11 mouse cellular contexts compared by ENCODE assay signal in the genomic region with DNA sequence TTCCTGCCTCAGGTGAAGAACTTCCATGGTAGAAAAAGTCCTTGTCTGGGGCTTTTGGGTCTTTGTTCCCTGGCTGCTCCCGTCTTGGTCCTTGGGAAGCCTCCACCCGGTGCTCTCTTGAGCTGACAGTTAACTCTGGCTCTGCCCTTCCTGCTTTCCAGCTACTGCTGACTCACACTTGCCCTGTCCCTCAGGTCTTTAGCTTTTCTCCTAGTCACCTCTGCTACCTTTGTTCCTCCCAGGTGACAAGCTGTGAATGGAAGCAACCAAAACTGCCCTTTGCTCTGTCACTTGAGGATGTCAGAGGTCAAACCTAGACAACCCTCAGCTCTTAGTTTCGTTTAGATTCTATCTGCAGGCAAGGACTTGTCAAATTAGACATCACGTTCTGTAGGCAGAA. TPM values are rescaled to one million over a fixed set of nuclear protein-coding genes. Genes with fewer than 3 reads are reported as not detected.
DNase-seq lines count a peak whose midpoint lies in the region; ATAC-seq and TF ChIP-seq lines count a peak whose summit lies in the region.
"Had no signal": no experiment of that assay in that cellular context is flagged by ENCODE, and none has a peak within 500 bp of the region (broad histone marks: within the 10 kb centered on the region; RNA-seq: fewer than 3 reads in every experiment).

No protein-coding gene starts in this region.

- H3K9ac ChIP-seq in kidney, embryonic 15.5 days = no peak overlapping the region
- H3K9ac ChIP-seq in intestine, postnatal 0 days (ENCODE audit: low read depth, low read length) = peak overlapping the region; percentile 50; the same call in 1 of the 2 replicates

- H3K27me3 ChIP-seq in kidney, embryonic 15.5 days = no peaks in the 10 kb centered on the region
- H3K27me3 ChIP-seq in embryonic facial prominence, embryonic 10.5 days (replicated peaks; ENCODE audit: low read depth, poor library complexity, severe bottlenecking) = 0 out of 2 replicates have a peak, but pooled peaks cover 4% of the 10 kb centered on the region
- H3K27me3 ChIP-seq in intestine, postnatal 0 days (replicated peaks; ENCODE audit: control insufficient read depth, insufficient read depth, low read length) = no peaks in the 10 kb centered on the region
- H3K27me3 ChIP-seq: neural tube, embryonic 12.5 days; Patski had no signal

- H3K4me3 ChIP-seq in kidney, embryonic 15.5 days (replicated peaks) = no peak overlapping the region
- peak overlapping the region; percentile 48 for H3K4me3 ChIP-seq in embryonic facial prominence, embryonic 10.5 days
- H3K4me3 ChIP-seq in intestine, postnatal 0 days (ENCODE audit: low read depth, low read length) = peak overlapping the region; percentile 20; the same call in 1 of the 2 replicates

- H3K36me3 ChIP-seq in kidney, embryonic 15.5 days = no peaks in the 10 kb centered on the region
- H3K36me3 ChIP-seq in embryonic facial prominence, embryonic 10.5 days (replicated peaks) = no peaks in the 10 kb centered on the region
- H3K36me3 ChIP-seq in intestine, postnatal 0 days (ENCODE audit: control insufficient read depth, insufficient read depth) = no peaks in the 10 kb centered on the region
- H3K36me3 ChIP-seq: hindbrain, embryonic 13.5 days; neural tube, embryonic 12.5 days had no signal

- H3K4me2 ChIP-seq in kidney, embryonic 15.5 days = peak overlapping the region; percentile 53; the same call in 1 of the 2 replicates
- peak overlapping the region; percentile 49 for H3K4me2 ChIP-seq in intestine, postnatal 0 days (replicated peaks; ENCODE audit: low read depth)

- no peaks in the 10 kb centered on the region for H3K9me3 ChIP-seq in kidney, embryonic 15.5 days (replicated peaks)
- H3K9me3 ChIP-seq in embryonic facial prominence, embryonic 10.5 days = no peaks in the 10 kb centered on the region
- H3K9me3 ChIP-seq in intestine, postnatal 0 days (ENCODE audit: control insufficient read depth) = no peaks in the 10 kb centered on the region
- H3K9me3 ChIP-seq: hindbrain, embryonic 13.5 days; neural tube, embryonic 12.5 days had no signal

- 52% methylated on average over 4 of the region's 4 CpGs for WGBS in kidney, embryonic 15.5 days
- 27% methylated on average over 4 of the region's 4 CpGs for WGBS in embryonic facial prominence, embryonic 10.5 days
- 15% methylated on average over 4 of the region's 4 CpGs for WGBS in intestine, postnatal 0 days

- H3K4me1 ChIP-seq in kidney, embryonic 15.5 days = peaks cover 27% of the 10 kb centered on the region
- peaks cover 29% of the 10 kb centered on the region for H3K4me1 ChIP-seq in embryonic facial prominence, embryonic 10.5 days
- H3K4me1 ChIP-seq in intestine, postnatal 0 days (replicated peaks; ENCODE audit: control insufficient read depth, insufficient read depth, low read length) = peaks cover 4% of the 10 kb centered on the region; the same call in 1 of the 2 replicates

- no peak for DNase-seq in kidney, adult 11 months
- peak; percentile 10 for DNase-seq in embryonic facial prominence, embryonic 10.5 days (ENCODE audit: low spot score)
- DNase-seq in naive thymus-derived CD4-positive, alpha-beta T cell, adult 2 months (ENCODE audit: low read depth) = peak; percentile 47
- no peak for DNase-seq in ovary, postnatal 36 days (ENCODE audit: low spot score)
- no peak for DNase-seq in retina, postnatal 1 day

- ATAC-seq in kidney, embryonic 15.5 days (replicated peaks; ENCODE audit: low FRiP score) = no peak
- peak; percentile 61 for ATAC-seq in intestine, postnatal 0 days
- ATAC-seq: Patski had no signal

- TF ChIP-seq CTCF in intestine, postnatal 0 days (IDR thresholded peaks at IDR 0.05; ENCODE audit: low read depth) = no peak

- peak overlapping the region; percentile 64; the same call in 1 of the 2 replicates for H3K27ac ChIP-seq in kidney, embryonic 15.5 days
- H3K27ac ChIP-seq in embryonic facial prominence, embryonic 10.5 days (replicated peaks) = no peak overlapping the region
- H3K27ac ChIP-seq in intestine, postnatal 0 days (ENCODE audit: low read depth, low read length) = peak overlapping the region; percentile 91
- H3K27ac ChIP-seq: hindbrain, embryonic 13.5 days; neural tube, embryonic 12.5 days had no signal

RNA-seq across cellular contexts. Expression of a gene that starts 18.3 kb away (rescaled TPM):
- polyA plus RNA-seq in kidney, embryonic 15.5 days (2015; fragmentation: Nextera tagmentation; extraction: Ambion mirVana) = 84.6 and 91.9 TPM in 2 replicates
- polyA plus RNA-seq in embryonic facial prominence, embryonic 10.5 days (2016; fragmentation: Nextera tagmentation; extraction: Ambion mirVana) = 68.6 and 69.4 TPM in 2 replicates
- polyA plus RNA-seq in intestine, postnatal 0 days (2015; fragmentation: Nextera tagmentation; extraction: Ambion mirVana) = 139 and 143 TPM in 2 replicates

RNA-seq across cellular contexts. Expression of a gene that starts 20.6 kb away (rescaled TPM):
- 2.4 and 2.6 TPM in 2 replicates for polyA plus RNA-seq in kidney, embryonic 15.5 days (2015; fragmentation: Nextera tagmentation; extraction: Ambion mirVana)
- polyA plus RNA-seq in embryonic facial prominence, embryonic 10.5 days (2016; fragmentation: Nextera tagmentation; extraction: Ambion mirVana) = 0.33 and 0.62 TPM in 2 replicates
- 1.0 and 1.6 TPM in 2 replicates for polyA plus RNA-seq in intestine, postnatal 0 days (2015; fragmentation: Nextera tagmentation; extraction: Ambion mirVana)
- polyA plus RNA-seq: Patski had no signal

RNA-seq across cellular contexts. Expression of a gene that starts 25.5 kb away (rescaled TPM):
- 166 and 172 TPM in 2 replicates for polyA plus RNA-seq in kidney, embryonic 15.5 days (2015; fragmentation: Nextera tagmentation; extraction: Ambion mirVana)
- 206 and 216 TPM in 2 replicates for polyA plus RNA-seq in embryonic facial prominence, embryonic 10.5 days (2016; fragmentation: Nextera tagmentation; extraction: Ambion mirVana)
- polyA plus RNA-seq in intestine, postnatal 0 days (2015; fragmentation: Nextera tagmentation; extraction: Ambion mirVana) = 204 and 208 TPM in 2 replicates

RNA-seq across cellular contexts. Expression of a gene that starts 39.6 kb away (rescaled TPM):
- polyA plus RNA-seq in kidney, embryonic 15.5 days (2015; fragmentation: Nextera tagmentation; extraction: Ambion mirVana) = 199 and 212 TPM in 2 replicates
- 201 and 221 TPM in 2 replicates for polyA plus RNA-seq in embryonic facial prominence, embryonic 10.5 days (2016; fragmentation: Nextera tagmentation; extraction: Ambion mirVana)
- polyA plus RNA-seq in intestine, postnatal 0 days (2015; fragmentation: Nextera tagmentation; extraction: Ambion mirVana) = 68.7 and 73.4 TPM in 2 replicates

RNA-seq across cellular contexts. Expression of a gene that starts 41.0 kb away (rescaled TPM):
- polyA plus RNA-seq in kidney, embryonic 15.5 days (2015; fragmentation: Nextera tagmentation; extraction: Ambion mirVana) = 0.49 and 1.4 TPM in 2 replicates
- not detected in 2 replicates for polyA plus RNA-seq in embryonic facial prominence, embryonic 10.5 days (2016; fragmentation: Nextera tagmentation; extraction: Ambion mirVana)
- 1.4 and 1.6 TPM in 2 replicates for polyA plus RNA-seq in intestine, postnatal 0 days (2015; fragmentation: Nextera tagmentation; extraction: Ambion mirVana)
- polyA plus RNA-seq: embryonic facial prominence, embryonic 11.5 days; hindbrain, embryonic 13.5 days; neural tube, embryonic 12.5 days; Patski had no signal

Comparison
In these comparisons a context has a peak if more than half of its experiments do, and no peak if none do; other contexts are left out.
1. DNase-seq: peak in embryonic facial prominence, embryonic 10.5 days (single experiment) and naive thymus-derived CD4-positive, alpha-beta T cell, adult 2 months (single experiment); none in kidney, adult 11 months (single experiment), ovary, postnatal 36 days (single experiment) and retina, postnatal 1 day (single experiment).